Mouse (Mus musculus): ENCODE measurements around the gene Dnajc6.

The Dnajc6 gene

GRCm38 (mm10) chr4:101569076-101569475, 72.6 kb downstream of the Dnajc6 start:
- DNase-seq (ENCODE audit: low spot score in 2 of 2): no peak

- DNase-seq (ENCODE audit: low spot score in 2 of 2): no peak
These were observed 75.7 kb downstream of the Dnajc6 start for GRCm38 (mm10) chr4:101572142-101572541.

DNA sequence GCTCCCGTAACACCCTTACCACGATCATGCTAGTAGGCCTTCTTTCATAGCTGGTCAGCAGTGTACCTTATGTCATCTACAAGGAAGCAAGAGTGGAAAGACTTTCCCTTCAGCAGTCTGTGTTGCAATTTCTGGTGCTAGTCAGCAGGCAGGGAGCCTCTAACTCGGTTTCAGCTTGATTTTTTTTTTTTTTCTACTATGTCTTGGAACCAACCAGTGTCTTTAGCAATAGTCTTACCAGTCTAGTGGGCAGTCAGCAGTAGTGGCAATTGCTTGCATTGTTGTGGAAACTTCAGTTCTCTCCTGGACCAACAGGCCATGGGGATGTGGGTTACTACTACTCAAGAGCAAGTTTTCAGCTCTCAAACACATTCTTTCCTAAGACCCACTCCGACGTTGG, 78.9 kb downstream of the Dnajc6 start:
- DNase-seq (ENCODE audit: low spot score in 2 of 2): no peak

GRCm38 (mm10) chr4:101578720-101579119, 82.3 kb downstream of the Dnajc6 start:
- no peak for DNase-seq (ENCODE audit: low spot score in 2 of 2)

GRCm38 (mm10) chr4:101579517-101579916, 83.1 kb downstream of the Dnajc6 start:
- no peak for DNase-seq (ENCODE audit: low spot score in 2 of 2)

DNA sequence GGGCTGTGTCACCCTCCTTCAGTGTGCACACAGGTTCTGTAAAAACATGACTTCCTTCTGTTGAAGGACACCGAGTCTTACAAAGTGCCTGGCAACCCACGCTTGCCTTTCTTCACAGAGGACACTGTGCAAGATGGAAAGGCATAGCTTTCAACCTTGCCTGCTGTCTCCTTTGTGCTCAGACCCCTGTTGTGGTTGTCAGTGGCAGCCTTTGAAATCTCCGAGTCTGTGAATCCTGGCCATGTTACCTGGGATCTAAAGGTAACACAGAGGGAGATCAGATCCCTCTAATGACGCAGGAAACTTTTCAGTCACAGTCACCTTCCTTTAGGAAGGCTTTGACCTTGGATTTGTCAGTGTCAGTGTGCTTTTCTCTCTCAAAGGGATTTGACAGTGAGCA, 84.7 kb downstream of the Dnajc6 start:
- no peak for DNase-seq (ENCODE audit: low spot score in 2 of 2)

GRCm38 (mm10) chr4:101582882-101583281, 86.4 kb downstream of the Dnajc6 start:
- DNase-seq (ENCODE audit: low spot score in 2 of 2): no peak

GRCm38 (mm10) chr4:101584524-101585454, 88.3 kb downstream of the Dnajc6 start:
- no peak for DNase-seq (ENCODE audit: low spot score in 2 of 2)

- no peak for DNase-seq (ENCODE audit: low spot score in 2 of 2)
These were observed 89.2 kb downstream of the Dnajc6 start for GRCm38 (mm10) chr4:101585455-101586184.

DNA sequence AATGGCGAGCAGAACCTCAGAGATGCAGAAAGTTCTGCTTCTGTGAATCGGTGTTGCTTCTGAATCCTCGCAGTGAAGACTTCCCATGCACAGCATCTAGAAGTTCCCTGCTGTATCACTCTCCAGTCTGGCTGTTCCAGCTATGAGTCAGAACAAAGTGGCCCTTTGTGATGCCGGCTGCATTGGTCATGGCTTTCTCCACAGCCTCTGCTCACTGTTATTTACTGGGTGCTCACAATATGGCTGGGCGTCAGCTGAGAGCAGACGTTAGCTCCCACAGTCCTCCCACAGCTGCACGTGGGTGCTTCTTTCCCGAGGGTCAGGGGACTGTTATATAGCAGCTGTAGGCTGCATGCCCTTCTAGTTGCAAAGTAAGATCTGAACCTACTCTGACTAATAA, 92.5 kb downstream of the Dnajc6 start:
- no peak for DNase-seq (ENCODE audit: low spot score in 2 of 2)

DNA sequence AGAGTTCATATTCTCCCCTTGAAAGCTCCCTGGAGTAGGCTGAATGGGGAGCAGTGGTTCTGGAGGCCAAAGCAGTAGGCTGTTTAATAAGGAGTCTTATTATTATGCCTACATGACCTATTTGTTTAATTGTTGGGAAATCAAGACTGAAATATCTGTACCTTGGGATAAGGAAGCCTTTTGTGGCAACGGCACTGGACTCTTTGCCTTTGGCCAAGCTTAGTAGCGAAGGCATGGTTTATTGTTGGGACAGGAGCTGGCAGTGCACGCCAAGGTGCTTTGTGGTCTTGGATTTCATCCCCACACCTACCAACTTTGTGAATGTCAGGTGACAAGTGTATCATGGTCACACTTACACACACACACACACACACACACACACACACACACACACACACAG, 93.3 kb downstream of the Dnajc6 start:
- DNase-seq (ENCODE audit: low spot score in 2 of 2): no peak

DNA sequence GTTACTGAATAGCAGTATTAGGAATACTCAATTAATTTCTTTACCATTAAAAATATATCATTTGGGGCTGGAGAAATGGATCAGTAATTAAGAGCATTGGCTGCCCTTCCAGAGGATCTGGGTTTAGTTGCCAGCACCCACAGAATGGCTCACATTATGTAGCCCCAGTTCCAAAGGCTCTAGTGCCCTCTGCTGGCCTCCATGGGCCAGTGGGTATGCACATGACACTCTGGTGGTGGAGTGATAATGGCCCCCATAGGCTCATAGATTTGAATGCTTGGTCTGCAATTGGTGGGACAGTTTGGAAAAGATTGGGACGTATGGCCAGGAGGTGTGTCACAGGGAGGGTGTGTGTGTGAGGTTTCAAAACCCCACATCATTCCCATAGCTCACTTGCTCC, 95.0 kb downstream of the Dnajc6 start:
- no peak for DNase-seq (ENCODE audit: low spot score in 2 of 2)

DNA sequence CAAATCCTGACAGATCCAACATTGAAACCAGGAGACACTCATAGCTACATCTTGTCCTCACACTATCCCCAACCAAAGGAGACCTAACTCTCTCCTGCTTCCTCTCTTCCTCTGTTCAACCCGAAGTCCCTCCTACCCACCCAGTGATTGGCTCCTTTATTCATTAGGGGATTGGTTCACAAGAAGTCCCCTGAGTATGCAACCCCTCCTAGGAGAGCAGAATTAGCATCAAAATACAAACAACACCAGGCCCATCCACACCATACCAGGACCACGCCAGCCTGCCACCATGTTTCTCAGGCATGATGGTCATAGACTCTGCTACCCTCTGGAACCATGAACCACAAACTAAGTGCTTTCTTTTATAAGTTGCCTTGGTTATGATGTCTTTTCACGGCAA, 96.0 kb downstream of the Dnajc6 start:
- DNase-seq (ENCODE audit: low spot score in 2 of 2): no peak

DNA sequence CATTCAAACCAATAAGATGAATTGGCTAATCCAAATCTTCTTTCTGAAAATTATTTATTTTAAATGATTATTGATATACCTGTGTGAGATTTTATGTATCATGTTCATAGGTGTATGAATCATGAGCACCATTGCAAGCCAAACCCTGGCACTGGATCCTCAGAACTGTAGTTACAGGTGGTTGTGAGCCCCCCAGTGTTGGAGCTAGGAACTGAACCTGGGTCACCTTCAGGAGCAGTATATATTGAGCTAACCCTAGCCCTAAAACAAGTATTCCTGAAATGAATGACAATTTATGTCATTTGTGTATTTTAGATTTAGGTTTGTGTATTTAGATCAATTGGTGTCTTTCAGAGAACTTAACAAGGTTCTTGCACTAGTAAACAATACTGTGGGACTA, 105.3 kb downstream of the Dnajc6 start:
- DNase-seq (ENCODE audit: low spot score in 2 of 2): no peak

DNA sequence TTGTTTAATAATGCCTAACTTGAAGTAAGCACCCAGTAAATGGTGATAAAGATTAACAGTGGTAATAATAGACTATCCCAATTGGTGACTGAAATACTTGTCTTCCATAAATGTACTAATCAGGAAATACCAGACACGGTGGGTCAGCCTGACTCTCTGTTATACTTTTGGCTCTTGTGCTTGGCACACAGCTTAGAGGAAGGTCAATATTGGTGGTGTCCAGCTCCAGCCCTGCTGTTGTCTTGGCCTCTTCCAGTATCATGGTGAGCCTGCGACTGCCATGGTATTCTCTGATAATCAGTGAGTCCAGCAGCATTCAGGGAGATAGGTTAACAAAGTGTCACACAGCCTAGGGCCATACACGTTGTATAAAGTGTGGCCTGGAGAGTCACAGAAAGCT, 107.2 kb downstream of the Dnajc6 start:
- DNase-seq (ENCODE audit: low spot score in 2 of 2): no peak

DNA sequence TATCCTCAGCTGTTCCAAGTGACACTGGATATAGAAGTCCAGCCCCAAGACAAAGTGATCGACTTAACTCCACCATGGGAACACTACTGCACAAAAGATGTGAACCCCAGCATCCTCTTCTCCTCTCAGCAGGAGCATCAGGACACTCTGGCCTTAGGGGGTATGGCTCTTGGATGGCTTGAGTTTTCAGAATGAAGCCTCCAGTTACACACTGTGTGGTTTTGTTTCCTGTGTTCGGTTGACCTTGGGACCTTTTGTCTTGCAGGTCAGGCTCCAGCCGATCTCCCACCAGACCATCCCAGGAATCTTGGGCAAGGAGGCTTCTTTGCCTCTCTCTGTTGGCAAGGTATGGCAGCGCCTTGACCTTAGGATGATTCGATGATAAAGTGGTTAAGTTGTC, 120.1 kb downstream of the Dnajc6 start:
- no peak for DNase-seq (ENCODE audit: low spot score in 2 of 2)

DNA sequence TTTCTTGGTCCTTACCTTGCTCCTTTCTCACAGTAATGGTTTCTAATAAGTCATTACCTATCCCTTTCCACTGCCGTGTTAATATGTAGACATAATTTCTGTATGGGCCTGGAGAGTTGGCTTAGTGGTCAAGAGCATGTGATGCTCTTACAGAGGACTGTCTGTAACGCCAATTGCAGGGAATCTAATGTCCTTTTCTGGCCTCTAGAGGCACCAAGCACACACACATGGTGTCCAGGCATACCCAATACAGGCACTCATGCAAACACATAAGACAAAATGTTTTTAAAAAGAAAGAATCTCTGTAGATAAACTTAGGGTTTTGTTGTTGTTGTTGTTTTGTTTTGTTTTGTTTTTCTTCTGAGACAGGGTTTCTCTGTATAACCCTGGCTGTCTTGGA, 121.3 kb downstream of the Dnajc6 start:
- DNase-seq (ENCODE audit: low spot score in 2 of 2): no peak

DNA sequence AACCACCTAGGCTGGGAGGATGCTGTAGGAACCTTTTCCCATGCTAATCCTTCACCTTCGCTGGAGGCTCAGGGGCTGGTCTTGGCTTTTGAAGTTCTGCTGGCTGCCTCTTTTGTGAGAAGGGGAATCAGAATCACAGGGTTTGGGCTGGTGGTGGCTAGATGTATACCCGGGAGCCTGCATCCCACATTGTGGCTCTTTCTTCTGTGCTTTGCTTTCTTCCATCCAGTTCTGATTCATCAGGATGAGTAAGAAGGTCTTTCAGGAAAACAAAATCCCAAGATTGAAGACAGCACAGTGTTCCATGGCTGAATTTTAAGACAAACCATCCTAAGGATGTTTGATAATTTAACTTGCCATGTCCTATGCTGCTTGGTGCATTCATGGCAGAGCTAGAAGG, 123.8 kb downstream of the Dnajc6 start:
- DNase-seq (ENCODE audit: low spot score in 2 of 2): no peak

- DNase-seq (ENCODE audit: low spot score in 2 of 2): no peak
These were observed 124.8 kb downstream of the Dnajc6 start for GRCm38 (mm10) chr4:101621241-101621640.

DNA sequence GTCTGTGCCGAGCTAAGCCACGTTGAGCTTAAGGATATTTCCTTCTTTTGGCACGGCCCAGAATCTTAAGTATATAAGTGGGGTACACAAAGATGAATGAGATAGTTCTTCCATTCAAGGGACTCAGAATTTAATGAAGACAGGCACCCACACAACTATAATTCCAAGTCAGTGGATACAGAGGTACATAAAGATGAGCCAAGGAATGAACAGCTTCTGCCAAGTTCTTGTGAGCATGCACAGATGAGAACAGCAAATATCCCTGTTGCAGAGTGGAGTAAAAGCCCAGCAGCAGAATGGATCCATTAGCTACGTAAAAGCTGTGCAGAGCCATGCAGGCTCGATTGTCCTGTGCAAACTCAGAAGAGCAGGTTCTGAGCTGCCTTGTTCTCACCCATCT, 128.8 kb downstream of the Dnajc6 start:
- no peak for DNase-seq (ENCODE audit: low spot score in 2 of 2)

- DNase-seq (ENCODE audit: low spot score in 2 of 2): no peak
These were observed 139.1 kb downstream of the Dnajc6 start for GRCm38 (mm10) chr4:101635596-101635995.

GRCm38 (mm10) chr4:101637472-101637871, 141.0 kb downstream of the Dnajc6 start:
- DNase-seq (ENCODE audit: low spot score in 2 of 2): peak; percentile 15 to 29

DNA sequence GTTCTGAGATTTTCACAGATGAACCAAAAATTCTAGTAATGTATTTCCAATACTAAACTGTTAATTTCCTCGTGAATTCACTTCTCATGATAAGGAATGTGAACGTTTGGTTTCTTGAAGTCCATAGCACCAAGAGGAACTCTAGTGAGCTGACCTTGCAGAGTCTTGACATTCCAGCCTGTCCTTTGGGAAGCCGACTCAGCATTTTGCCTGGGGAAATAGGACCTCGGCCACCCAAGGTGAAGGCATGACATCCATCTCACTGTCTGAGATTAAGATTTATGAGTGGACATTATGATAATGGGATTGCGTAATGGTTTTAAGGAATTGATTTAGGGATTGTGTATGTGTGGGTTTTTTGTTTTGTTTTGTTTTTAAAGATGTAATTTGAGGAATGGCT, 144.2 kb downstream of the Dnajc6 start:
- DNase-seq (ENCODE audit: low spot score in 2 of 2): no peak
